Mouse (Mus musculus) CH12.LX (cell line): Measurements from ENCODE around the gene Mrps17.

Experiments
- CTCF ChIP-seq, 2 experiments: IDR thresholded peaks in 1 of 2; conservative IDR thresholded peaks in 1 of 2; 2 replicates each; pipeline ENCODE4 v1.5.1; 2011 to 2012; ENCODE audit warnings: low read depth in 2 of 2, low read length in 2 of 2, improper control_type of control experiment in 1 of 2, inconsistent platforms in 1 of 2, mild to moderate bottlenecking in 1 of 2, moderate library complexity in 1 of 2
- EP300 ChIP-seq: IDR thresholded peaks from 2 replicates; pipeline ENCODE4 v1.6.1; 2011; ENCODE audit warnings: low read length, improper control_type of control experiment
- MEF2A ChIP-seq: IDR thresholded peaks from 2 replicates; pipeline ENCODE4 v1.6.1; 2014; ENCODE audit warnings: low read depth, mild to moderate bottlenecking, inconsistent platforms, low read length, improper control_type of control experiment, borderline replicate concordance
- POLR2A ChIP-seq: IDR thresholded peaks from 2 replicates; pipeline ENCODE4 v1.6.1; 2011; ENCODE audit warnings: low read depth, mild to moderate bottlenecking, improper control_type of control experiment, low read length
- RCOR1 ChIP-seq: conservative IDR thresholded peaks from 2 replicates; pipeline ENCODE4 v1.6.1; 2012; ENCODE audit warnings: low read depth, mild to moderate bottlenecking, inconsistent platforms, low read length, improper control_type of control experiment
- TCF12 ChIP-seq: IDR thresholded peaks from 2 replicates; pipeline ENCODE4 v1.6.1; 2014; ENCODE audit warnings: low read depth, mild to moderate bottlenecking, inconsistent platforms, low read length, improper control_type of control experiment
- USF2 ChIP-seq: conservative IDR thresholded peaks from 2 replicates; pipeline ENCODE4 v1.6.1; 2011; ENCODE audit warnings: low read depth, low read length, improper control_type of control experiment
- ZMIZ1 ChIP-seq: IDR thresholded peaks from 2 replicates; pipeline ENCODE4 v1.6.1; 2012; ENCODE audit warnings: low read depth, mild to moderate bottlenecking, inconsistent platforms, low read length, improper control_type of control experiment

DNA sequence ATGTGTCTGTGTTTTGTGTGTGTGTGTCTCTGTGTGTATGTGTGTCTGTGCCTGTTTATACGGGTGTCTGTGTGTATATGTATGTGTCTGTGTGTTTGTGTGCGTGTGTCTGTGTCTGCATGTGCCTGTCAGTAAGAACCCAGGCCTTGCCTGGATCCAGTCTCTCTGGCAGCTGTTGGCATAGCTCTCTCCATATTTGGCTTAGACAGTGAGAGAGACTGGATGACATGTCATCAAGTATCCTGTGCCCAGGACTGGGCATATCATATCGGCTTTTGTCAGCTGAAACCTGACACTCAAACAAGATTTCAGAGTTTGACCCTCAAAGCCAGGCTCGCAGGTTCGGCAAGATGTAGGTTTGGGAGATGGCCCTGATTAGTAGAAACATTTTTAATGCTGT lies 15.7 kb downstream of the Mrps17 start:
- TF ChIP-seq TCF12 (no peak), EP300 (no peak), CTCF (conservative IDR thresholded peaks at IDR 0.05 in 1 of 2, IDR thresholded peaks at IDR 0.05 in 1 of 2; ENCODE audit: low read depth in 2 of 2, low read length in 2 of 2) (no peak), USF2 (no peak), MEF2A (no peak), POLR2A (no peak), RCOR1 (no peak), ZMIZ1 (no peak)
